In the genomic region with DNA sequence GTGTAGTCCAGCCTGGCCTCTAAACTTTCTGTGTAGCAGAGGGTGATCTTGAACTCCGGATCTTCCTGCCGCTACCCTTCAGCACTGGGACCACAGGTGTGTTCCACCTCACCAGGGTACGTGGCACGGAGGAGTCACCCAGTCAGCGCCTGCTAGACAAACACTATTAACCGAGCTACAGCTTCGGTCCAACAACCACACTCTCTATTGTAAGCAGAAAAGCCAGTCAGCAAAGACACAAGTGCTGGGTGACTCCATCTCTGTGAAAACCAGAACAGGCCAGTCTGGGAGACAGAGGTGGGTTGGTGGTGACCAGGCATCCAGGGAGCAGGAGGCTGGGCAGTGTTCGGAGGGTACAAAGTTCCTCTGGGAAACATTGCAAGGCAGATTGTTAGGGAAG, we compare ENCODE assay signal across 22 mouse cellular contexts. TPM values are rescaled to one million over a fixed set of nuclear protein-coding genes. Genes with fewer than 3 reads are reported as not detected.
"Had no signal": no experiment of that assay in that cellular context is flagged by ENCODE, and none has a peak within 500 bp of the region (broad histone marks: within the 10 kb centered on the region; RNA-seq: fewer than 3 reads in every experiment).

No protein-coding gene starts in this region.

- H3K4me3 ChIP-seq: intestine, embryonic 15.5 days; limb, embryonic 15.5 days; liver, embryonic 12.5 days; midbrain, embryonic 10.5 days; neural tube, embryonic 13.5 days; stomach, embryonic 15.5 days had no signal

- H3K36me3 ChIP-seq: intestine, embryonic 15.5 days; limb, embryonic 15.5 days; liver, embryonic 12.5 days; midbrain, embryonic 10.5 days; neural tube, embryonic 13.5 days; stomach, embryonic 15.5 days had no signal

- ATAC-seq: intestine, embryonic 15.5 days; liver, embryonic 12.5 days; midbrain, embryonic 16.5 days had no signal

- H3K27ac ChIP-seq: hindbrain, embryonic 14.5 days; intestine, embryonic 15.5 days; limb, embryonic 15.5 days; liver, embryonic 12.5 days; midbrain, embryonic 10.5 days; neural tube, embryonic 13.5 days; stomach, embryonic 15.5 days had no signal

- H3K27me3 ChIP-seq: intestine, embryonic 15.5 days; limb, embryonic 15.5 days had no signal

- H3K4me1 ChIP-seq: liver, embryonic 12.5 days had no signal

- DNase-seq: left cerebral cortex, postnatal 4 days; lung, embryonic 14.5 days; lung, postnatal 10 days; lung, postnatal 4 days; retina, postnatal 1 day; right cerebral cortex, postnatal 4 days; spleen, adult 18-20 months; thymus, adult 2 months; thymus, postnatal 36 days had no signal

- H3K9ac ChIP-seq: hindbrain, embryonic 14.5 days; intestine, embryonic 15.5 days; limb, embryonic 15.5 days; liver, embryonic 12.5 days; lung, embryonic 14.5 days; neural tube, embryonic 13.5 days; stomach, embryonic 15.5 days had no signal

- H3K9me3 ChIP-seq: intestine, embryonic 15.5 days; limb, embryonic 15.5 days; liver, embryonic 12.5 days; midbrain, embryonic 10.5 days; neural tube, embryonic 13.5 days; stomach, embryonic 15.5 days had no signal

- H3K4me2 ChIP-seq: hindbrain, embryonic 14.5 days; intestine, embryonic 15.5 days; limb, embryonic 15.5 days; liver, embryonic 12.5 days; lung, embryonic 14.5 days; neural tube, embryonic 13.5 days; stomach, embryonic 15.5 days had no signal

RNA-seq across cellular contexts. Expression of a gene that starts 10.5 kb away (rescaled TPM):
- total RNA-seq: layer of hippocampus, postnatal 14 days; left cerebral cortex, adult 18-20 months; left cerebral cortex, postnatal 10 days; left cerebral cortex, postnatal 4 days; megakaryocyte, adult 5-6 weeks had no signal
- polyA plus RNA-seq: hindbrain, embryonic 14.5 days; lung, embryonic 14.5 days; midbrain, embryonic 10.5 days; midbrain, embryonic 16.5 days; neural tube, embryonic 13.5 days had no signal

RNA-seq across cellular contexts. Expression of a gene that starts 44.1 kb away (rescaled TPM):
- total RNA-seq: layer of hippocampus, adult 8-10 months; layer of hippocampus, postnatal 14 days; left cerebral cortex, adult 18-20 months; left cerebral cortex, postnatal 10 days; left cerebral cortex, postnatal 4 days; megakaryocyte, adult 5-6 weeks had no signal

RNA-seq across cellular contexts. Expression of a gene that starts 55.3 kb away (rescaled TPM):
- total RNA-seq: layer of hippocampus, postnatal 14 days; left cerebral cortex, adult 18-20 months had no signal
- polyA plus RNA-seq: midbrain, embryonic 16.5 days had no signal
